Mouse (Mus musculus) embryo, embryonic 10 days (tissue): Measurements from ENCODE around the gene Phtf1.

Experiments
- DNase-seq: peaks from one replicate; pipeline ENCODE4 v3.0.0-alpha.2; 2015; ENCODE audit warnings: low spot score

The Phtf1 gene

DNA sequence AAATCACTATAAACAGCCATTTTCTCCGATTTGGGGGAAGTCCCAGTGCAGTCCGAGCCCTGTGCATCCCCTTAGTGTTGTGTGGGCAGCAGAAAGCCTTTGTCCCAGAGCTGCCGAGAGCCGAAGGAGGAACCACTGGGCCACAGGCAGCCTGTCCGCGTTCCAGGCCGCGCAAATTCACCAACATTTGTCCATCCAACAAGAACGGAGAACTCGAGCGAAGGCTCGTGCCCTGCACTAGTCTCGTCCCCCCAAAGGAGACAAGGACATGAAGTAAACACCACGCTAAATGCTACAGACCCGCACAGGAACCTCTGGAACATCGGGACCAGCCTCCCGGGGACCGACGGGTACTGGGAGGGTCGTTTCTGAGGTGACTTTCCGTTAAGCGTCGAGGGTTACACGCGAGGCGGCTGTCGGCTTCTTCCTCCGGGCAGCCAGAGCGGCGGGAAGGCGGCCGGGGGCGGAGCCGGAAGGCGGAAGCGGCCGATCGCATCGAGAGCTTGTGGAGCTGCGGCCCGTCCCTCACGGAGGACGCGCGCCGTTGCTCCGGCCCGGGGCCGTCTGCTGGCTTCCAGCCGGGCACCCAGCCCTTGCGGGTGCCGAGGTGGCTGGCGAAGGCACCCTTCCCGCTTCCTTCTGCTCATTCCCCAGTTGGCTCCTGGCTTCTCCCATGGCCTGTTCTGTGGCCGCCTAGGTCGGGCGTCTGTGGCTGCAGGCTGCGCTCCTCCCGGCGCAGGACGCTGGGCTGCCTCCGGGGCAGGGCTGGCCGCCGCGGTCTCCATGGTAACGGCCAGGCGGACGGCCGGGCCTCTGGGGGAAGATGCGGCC, at the start of gene Phtf1:
TSS of gene Phtf1 (plus strand) at position 250 of the 831 bp plus-strand sequence.
- DNase-seq = peak; percentile 89

- no peak for DNase-seq
Measured at GRCm38 (mm10) chr3:103920094-103920493, 47.8 kb upstream of the Phtf1 start.

DNA sequence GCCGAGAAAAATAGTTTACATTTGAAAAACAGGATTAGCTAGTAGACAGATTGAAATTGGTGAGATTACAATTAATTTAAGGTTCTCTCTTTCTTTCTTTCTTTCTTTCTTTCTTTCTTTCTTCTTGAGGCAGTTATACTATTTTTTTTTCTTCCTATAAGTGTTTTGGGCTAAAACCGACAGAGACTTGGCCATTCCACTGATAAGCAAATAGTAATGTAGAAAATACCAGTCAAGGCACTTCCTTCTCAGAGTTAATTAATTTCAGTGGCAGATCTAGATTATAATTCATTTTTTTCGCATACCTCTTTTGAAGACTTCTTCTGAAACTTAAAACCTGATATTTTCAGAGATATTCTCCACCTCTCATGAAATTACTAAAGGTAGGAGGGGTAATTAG, 42.6 kb upstream of the Phtf1 start:
- no peak for DNase-seq

DNA sequence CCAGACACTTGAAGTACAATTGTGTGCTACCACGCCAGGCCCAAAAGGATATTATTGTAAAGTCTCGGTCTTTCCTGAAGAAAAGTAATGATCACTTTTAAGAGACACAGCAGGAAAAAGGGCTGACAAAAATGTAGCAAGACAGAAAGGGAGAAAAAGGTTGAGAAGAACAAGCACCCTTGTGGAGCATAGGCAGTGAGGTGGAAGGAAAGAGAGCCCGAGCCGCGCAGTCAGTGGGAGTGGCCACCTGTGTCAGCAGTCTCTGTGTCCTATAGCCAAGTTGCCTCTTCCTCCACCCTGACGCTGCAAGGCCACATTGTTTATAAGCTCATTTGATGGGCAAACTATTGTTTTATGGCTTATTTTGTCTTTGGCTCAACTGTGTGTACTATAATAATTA, 40.4 kb upstream of the Phtf1 start:
- DNase-seq = no peak

GRCm38 (mm10) chr3:103944794-103945562, 22.9 kb upstream of the Phtf1 start:
- DNase-seq = no peak

DNA sequence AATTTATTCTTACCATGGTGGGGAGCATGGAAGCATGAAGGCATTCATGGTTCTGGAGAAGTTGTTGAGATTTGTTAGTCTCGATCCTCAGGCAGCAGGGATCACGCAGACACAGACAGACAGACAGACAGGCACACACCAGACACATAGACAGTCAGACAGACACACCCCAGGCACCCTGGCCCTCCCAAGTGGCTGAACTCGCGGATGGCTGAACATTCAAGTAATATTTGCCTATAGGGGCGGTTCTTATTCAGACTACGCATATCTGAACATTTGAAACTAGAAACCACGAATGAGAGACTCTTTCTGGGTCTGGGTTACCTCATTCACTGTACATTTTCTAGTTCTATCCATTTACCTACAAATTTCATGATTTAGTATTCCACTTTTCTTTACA, 19.2 kb upstream of the Phtf1 start:
- DNase-seq = no peak

- DNase-seq = no peak
Measured at GRCm38 (mm10) chr3:103960622-103961021, 7.3 kb upstream of the Phtf1 start.

DNA sequence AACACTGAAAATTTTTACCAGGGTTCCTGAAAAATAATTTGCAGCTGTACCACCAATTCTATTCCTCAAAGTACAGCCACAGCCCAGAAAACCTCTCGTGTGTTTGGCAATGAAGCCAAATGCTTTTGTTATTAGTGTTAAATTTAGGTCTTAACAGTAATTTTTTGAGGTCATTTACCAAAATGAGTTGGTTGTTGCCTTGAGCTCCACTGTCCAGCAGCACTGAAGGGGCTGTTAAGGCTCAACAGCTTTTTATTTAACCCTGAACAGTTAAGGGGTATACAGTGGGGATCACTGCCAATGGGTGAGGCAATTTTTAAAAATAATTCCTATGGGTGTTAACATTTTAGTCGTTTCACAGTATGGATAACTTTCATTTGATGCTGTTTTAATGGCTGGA, 679 bp upstream of the Phtf1 start:
- no peak for DNase-seq

- DNase-seq = no peak
Measured at GRCm38 (mm10) chr3:103968701-103969100, 791 bp downstream of the Phtf1 start.

DNA sequence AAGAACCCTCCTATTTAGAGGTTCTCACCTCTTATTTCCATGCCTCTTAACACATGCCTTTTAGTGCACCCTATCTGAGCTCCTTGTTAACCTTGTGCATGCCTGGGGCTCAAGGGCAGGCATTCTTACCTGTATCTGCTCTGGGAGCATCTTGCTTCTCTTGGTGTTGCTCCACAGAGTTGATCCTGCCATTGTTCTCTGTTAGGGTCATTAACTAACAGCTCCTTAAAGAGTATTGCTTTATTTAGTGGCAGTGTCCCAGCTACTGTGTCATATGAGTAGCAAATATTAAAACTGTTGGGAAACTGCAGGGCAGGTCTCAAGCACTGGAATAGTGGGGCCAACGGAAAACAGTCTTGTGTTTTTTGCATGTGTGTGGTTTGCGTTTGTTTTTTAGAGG, 3.2 kb downstream of the Phtf1 start:
- no peak for DNase-seq

DNA sequence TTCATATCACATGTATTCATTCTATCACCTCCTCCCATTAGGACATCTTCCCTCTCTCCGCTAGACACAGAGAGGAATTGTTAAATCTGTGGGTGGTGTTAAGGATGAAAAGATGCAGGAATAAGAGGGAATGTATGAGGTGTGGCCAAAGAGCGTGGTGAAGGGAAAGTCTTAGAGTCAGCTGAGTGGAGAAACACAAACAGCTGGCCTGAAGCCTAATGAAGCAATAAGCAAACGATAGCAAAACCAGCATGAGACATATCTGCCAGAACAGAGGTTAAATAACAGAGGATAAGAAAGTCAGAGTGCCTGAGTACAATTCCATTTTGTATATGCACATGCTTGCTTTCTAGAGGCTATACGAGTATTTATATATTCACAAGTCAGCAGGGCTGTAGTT, 16.6 kb downstream of the Phtf1 start:
- DNase-seq = no peak

DNA sequence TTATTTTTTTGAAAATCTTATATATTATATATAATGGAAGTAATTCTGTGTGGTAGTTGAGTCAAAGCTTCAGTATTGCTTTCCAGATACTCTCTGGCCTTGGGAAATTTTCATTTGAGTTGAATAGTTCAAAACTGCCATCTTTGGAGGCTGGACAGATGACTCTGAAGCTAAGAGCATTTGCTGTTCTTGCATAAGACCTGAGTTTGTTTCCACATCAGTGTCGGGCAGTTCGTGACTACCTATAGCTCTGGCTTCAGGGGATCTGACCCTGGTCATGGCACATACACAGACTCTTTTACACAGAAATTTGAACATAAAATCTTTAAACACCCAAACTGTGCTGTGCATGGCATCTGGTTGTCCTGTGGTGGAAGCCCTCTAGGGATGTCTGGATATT, 17.3 kb downstream of the Phtf1 start:
- no peak for DNase-seq

DNA sequence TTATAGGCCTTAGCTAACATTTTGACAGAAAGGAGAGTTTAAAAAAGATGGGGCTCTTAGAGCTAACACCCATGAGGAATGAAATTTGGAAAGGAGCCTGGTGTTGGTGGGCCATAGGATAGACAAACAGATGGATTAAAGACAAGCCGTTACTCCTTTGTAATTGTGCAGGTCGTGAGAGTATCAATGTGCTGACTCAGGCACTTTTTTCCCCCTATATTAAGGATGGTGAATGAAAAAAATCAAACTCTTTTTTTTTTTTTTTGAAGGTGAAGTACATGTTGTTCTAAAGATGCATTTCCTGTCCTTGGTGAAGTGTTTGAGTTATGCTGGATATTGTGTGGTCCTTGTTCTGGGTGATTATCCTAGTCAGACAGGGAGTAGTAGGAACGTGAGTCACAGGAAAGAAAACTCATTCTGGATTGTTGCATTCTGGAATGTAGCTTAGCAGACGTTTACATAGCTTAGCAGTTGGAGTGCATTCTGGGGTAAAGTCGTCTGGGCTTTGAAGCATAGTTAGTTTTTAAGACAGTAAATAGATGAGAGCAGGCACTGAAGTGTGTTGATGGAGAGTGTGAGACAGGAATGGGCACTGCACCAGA, 20.0 kb downstream of the Phtf1 start:
- DNase-seq = no peak

DNA sequence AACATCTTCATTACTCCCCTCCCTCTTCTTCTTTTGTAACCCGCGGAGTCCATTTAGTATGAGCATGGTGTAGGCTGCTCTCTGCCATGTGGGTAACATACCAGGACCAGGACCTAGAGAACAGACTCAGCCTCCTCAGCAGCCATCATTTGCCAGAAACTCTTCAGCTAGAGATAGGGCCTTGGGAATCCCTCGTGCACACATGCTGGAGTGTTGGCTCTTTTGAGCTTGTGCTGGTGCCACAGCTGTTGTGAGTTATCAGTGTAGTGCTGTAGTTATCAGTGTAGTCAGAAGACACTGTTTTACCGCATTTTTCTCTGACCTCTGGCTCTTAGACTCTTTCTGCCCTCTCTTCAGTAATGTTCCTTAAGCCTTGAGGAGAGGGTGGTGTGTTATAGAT, 21.4 kb downstream of the Phtf1 start:
- DNase-seq = no peak

GRCm38 (mm10) chr3:103991271-103991670, 23.4 kb downstream of the Phtf1 start:
- no peak for DNase-seq

- DNase-seq = no peak
Measured at GRCm38 (mm10) chr3:103998724-103999123, 30.8 kb downstream of the Phtf1 start.

GRCm38 (mm10) chr3:104006896-104007466, 39.1 kb downstream of the Phtf1 start:
- DNase-seq = no peak

DNA sequence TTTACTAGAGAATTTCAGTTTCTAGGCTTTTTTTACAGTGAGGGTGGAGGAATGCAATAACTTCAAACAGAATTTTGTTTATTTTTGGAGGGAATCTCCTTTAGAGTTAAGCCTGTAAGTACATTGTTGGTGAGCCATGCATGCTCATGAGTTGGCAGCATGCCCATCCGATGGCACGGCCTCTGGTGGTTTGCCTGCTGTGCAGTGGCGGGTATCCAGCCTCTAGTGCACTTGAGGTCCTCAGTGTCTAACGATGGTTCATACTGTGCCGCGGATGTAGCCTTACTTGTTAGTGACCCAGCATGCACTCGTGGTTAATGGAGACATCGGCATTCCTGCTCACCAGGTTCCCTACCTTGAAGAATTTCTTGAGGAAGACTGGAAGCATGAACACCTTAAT, 39.6 kb downstream of the Phtf1 start:
- no peak for DNase-seq

- DNase-seq = peak; percentile 14
Measured at GRCm38 (mm10) chr3:104009924-104010662, 42.2 kb downstream of the Phtf1 start.

DNA sequence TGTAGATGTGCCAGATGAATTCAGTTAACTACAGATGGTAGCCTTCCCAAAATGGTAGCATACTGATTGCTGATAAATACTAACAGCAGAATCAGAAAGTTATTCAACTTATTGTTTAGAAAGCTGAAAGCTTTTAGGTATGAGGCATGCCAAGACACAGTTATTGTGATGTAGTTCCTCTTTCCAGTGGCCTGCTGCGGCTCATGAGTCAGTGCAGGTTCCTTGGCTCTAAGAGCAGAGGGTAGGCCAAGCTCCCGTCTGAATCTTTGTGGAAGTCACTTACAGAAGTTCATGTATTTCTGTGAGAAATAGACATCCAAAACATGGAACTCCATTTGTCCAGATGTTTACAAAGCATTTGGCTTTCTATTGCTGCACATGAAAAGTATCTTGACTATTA, 44.1 kb downstream of the Phtf1 start:
- DNase-seq = no peak

GRCm38 (mm10) chr3:104017931-104018330, 50.0 kb downstream of the Phtf1 start:
- DNase-seq = no peak

GRCm38 (mm10) chr3:104019453-104019852, 51.5 kb downstream of the Phtf1 start:
- DNase-seq = no peak
